Mouse (Mus musculus): ENCODE measurements around the gene 1600014C10Rik. TPM values are rescaled to one million over a fixed set of nuclear protein-coding genes. Genes with fewer than 3 reads are reported as not detected.
A peak's percentile ranks its signal among the peaks of the same experiment; 100 is the strongest.

1600014C10Rik gene
- polyA plus RNA-seq, 1 experiment = 21.4 TPM

GRCm38 (mm10) chr7:38226226-38226625 is 43.2 kb downstream of the 1600014C10Rik start:
- H3K4me1 ChIP-seq (ENCODE audit: control insufficient read depth, insufficient read depth, low read length) = peaks cover 7% of the 10 kb centered on the region
- TF ChIP-seq POLR2A (IDR thresholded peaks at IDR 0.05; ENCODE audit: borderline replicate concordance, low read depth, low read length) (no peak), CTCF (IDR thresholded peaks at IDR 0.05; ENCODE audit: low read depth, low read length) (no peak)
- H3K4me3 ChIP-seq (ENCODE audit: insufficient read depth, low read length) = no peak overlapping the region
- H3K27ac ChIP-seq (ENCODE audit: insufficient read depth, low read depth, low read length) = no peak overlapping the region

GRCm38 (mm10) chr7:38227181-38227899 is 44.3 kb downstream of the 1600014C10Rik start:
- TF ChIP-seq POLR2A (IDR thresholded peaks at IDR 0.05; ENCODE audit: borderline replicate concordance, low read depth, low read length) = 0 out of 2 replicates have a peak, but pooled peaks have one; percentile 38
- TF ChIP-seq CTCF (IDR thresholded peaks at IDR 0.05; ENCODE audit: low read depth, low read length) = no peak
- H3K4me1 ChIP-seq (ENCODE audit: control insufficient read depth, insufficient read depth, low read length) = peaks cover 7% of the 10 kb centered on the region

GRCm38 (mm10) chr7:38227900-38228298 is 44.9 kb downstream of the 1600014C10Rik start, which contains the start of gene Plekhf1:
Gene Plekhf1 (minus strand): TSS chr7:38228016.
- Histone ChIP-seq H3K4me1 (ENCODE audit: control insufficient read depth, insufficient read depth, low read length) (peaks cover 7% of the 10 kb centered on the region), H3K27ac (ENCODE audit: insufficient read depth, low read depth, low read length) (no peak within 1 kb of the TSS), H3K4me3 (ENCODE audit: insufficient read depth, low read length) (peak within 1 kb of the TSS; percentile 63)
- TF ChIP-seq POLR2A (IDR thresholded peaks at IDR 0.05; ENCODE audit: borderline replicate concordance, low read depth, low read length) (no peak), CTCF (IDR thresholded peaks at IDR 0.05; ENCODE audit: low read depth, low read length) (no peak)

More at GRCm38 (mm10) chr7:38227181-38227899, 44.3 kb downstream of the 1600014C10Rik start:
- H3K27ac ChIP-seq (ENCODE audit: insufficient read depth, low read depth, low read length) = no peak overlapping the region
- peak overlapping the region; percentile 63 for H3K4me3 ChIP-seq (ENCODE audit: insufficient read depth, low read length)

GRCm38 (mm10) chr7:38228329-38228728 is 45.3 kb downstream of the 1600014C10Rik start:
- Histone ChIP-seq H3K4me3 (ENCODE audit: insufficient read depth, low read length) (peak overlapping the region; percentile 63), H3K27ac (ENCODE audit: insufficient read depth, low read depth, low read length) (no peak overlapping the region)
- TF ChIP-seq POLR2A (IDR thresholded peaks at IDR 0.05; ENCODE audit: borderline replicate concordance, low read depth, low read length) = no peak
- no peak for TF ChIP-seq CTCF (IDR thresholded peaks at IDR 0.05; ENCODE audit: low read depth, low read length)

GRCm38 (mm10) chr7:38230285-38230684 is 47.3 kb downstream of the 1600014C10Rik start:
- peaks cover 7% of the 10 kb centered on the region for H3K4me1 ChIP-seq (ENCODE audit: control insufficient read depth, insufficient read depth, low read length)
- no peak overlapping the region for H3K4me3 ChIP-seq (ENCODE audit: insufficient read depth, low read length)
- H3K27ac ChIP-seq (ENCODE audit: insufficient read depth, low read depth, low read length) = no peak overlapping the region
- TF ChIP-seq POLR2A (IDR thresholded peaks at IDR 0.05; ENCODE audit: borderline replicate concordance, low read depth, low read length) (no peak), CTCF (IDR thresholded peaks at IDR 0.05; ENCODE audit: low read depth, low read length) (no peak)

More at GRCm38 (mm10) chr7:38228329-38228728, 45.3 kb downstream of the 1600014C10Rik start:
- peaks cover 7% of the 10 kb centered on the region for H3K4me1 ChIP-seq (ENCODE audit: control insufficient read depth, insufficient read depth, low read length)

- Histone ChIP-seq H3K27ac (ENCODE audit: insufficient read depth, low read depth, low read length) (no peak overlapping the region), H3K4me1 (ENCODE audit: control insufficient read depth, insufficient read depth, low read length) (no peaks in the 10 kb centered on the region), H3K4me3 (ENCODE audit: insufficient read depth, low read length) (no peak overlapping the region)
- TF ChIP-seq POLR2A (IDR thresholded peaks at IDR 0.05; ENCODE audit: borderline replicate concordance, low read depth, low read length) (no peak), CTCF (IDR thresholded peaks at IDR 0.05; ENCODE audit: low read depth, low read length) (no peak)
Observed at GRCm38 (mm10) chr7:38236400-38237105, 53.5 kb downstream of the 1600014C10Rik start.

- no peak for TF ChIP-seq POLR2A (IDR thresholded peaks at IDR 0.05; ENCODE audit: borderline replicate concordance, low read depth, low read length)
- TF ChIP-seq CTCF (IDR thresholded peaks at IDR 0.05; ENCODE audit: low read depth, low read length) = no peak
- no peaks in the 10 kb centered on the region for H3K4me1 ChIP-seq (ENCODE audit: control insufficient read depth, insufficient read depth, low read length)
- H3K27ac ChIP-seq (ENCODE audit: insufficient read depth, low read depth, low read length) = no peak overlapping the region
- H3K4me3 ChIP-seq (ENCODE audit: insufficient read depth, low read length) = no peak overlapping the region
Observed at GRCm38 (mm10) chr7:38237140-38237539, 54.1 kb downstream of the 1600014C10Rik start.

GRCm38 (mm10) chr7:38242417-38242816 is 59.4 kb downstream of the 1600014C10Rik start:
- TF ChIP-seq CTCF (IDR thresholded peaks at IDR 0.05; ENCODE audit: low read depth, low read length) = no peak
- no peak for TF ChIP-seq POLR2A (IDR thresholded peaks at IDR 0.05; ENCODE audit: borderline replicate concordance, low read depth, low read length)
- Histone ChIP-seq H3K4me1 (ENCODE audit: control insufficient read depth, insufficient read depth, low read length) (no peaks in the 10 kb centered on the region), H3K27ac (ENCODE audit: insufficient read depth, low read depth, low read length) (no peak overlapping the region), H3K4me3 (ENCODE audit: insufficient read depth, low read length) (no peak overlapping the region)

Other genes with a start within 250 kb of the 1600014C10Rik start
- 21.0 and 21.1 TPM in 2 replicates for gene Uri1, start 159.7 kb upstream of the 1600014C10Rik start, polyA plus RNA-seq (2012; ENCODE audit: insufficient read depth, insufficient read length, missing spikeins)
- gene Ccne1, start 75.7 kb upstream of the 1600014C10Rik start, polyA plus RNA-seq (2012; ENCODE audit: insufficient read depth, insufficient read length, missing spikeins) = 7.0 and 10.2 TPM in 2 replicates
- gene Plekhf1, start 44.8 kb downstream of the 1600014C10Rik start, polyA plus RNA-seq (2012; ENCODE audit: insufficient read depth, insufficient read length, missing spikeins) = 0.91 and 0.99 TPM in 2 replicates
- 22.1 and 22.9 TPM in 2 replicates for gene Pop4, start 88.2 kb downstream of the 1600014C10Rik start, polyA plus RNA-seq (2012; ENCODE audit: insufficient read depth, insufficient read length, missing spikeins)

All from bone marrow macrophage, adult 2 months (primary cell).